In the genomic region with DNA sequence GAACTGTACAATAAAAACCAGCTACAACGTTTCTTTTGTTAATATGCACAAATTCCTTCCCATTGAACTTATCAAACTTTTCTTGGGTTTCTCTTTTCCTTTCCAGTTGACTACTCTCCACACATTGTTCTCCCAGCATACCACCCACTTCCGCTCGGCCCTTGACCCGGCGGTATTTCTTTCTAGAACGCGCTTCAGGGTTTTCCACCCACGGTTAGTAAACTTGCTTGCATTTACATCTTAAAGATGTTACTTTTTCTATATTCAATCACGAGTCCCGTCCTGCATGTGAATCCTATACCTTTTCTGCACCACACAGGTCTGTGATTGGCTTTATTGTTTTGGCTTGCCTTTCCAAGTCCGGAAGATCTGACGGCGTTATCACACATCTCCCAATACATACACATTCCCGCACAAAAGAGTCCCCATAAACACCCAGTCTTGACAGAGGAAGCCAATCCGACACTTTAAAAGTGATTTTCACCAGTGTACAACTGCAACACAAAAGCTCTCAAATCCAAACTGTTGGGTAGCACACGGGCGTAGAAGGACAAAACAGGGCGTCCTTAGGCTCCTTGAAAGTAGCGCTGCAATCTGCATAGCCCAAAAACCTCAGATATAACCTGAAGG, we compare ENCODE assay signal across 8 mouse cellular contexts. TPM values are rescaled to one million over a fixed set of nuclear protein-coding genes. Genes with fewer than 3 reads are reported as not detected.
DNase-seq lines count a peak whose midpoint lies in the region; ATAC-seq and TF ChIP-seq lines count a peak whose summit lies in the region.

No protein-coding gene starts in this region.

- ATAC-seq in limb, embryonic 14.5 days (ENCODE audit: low FRiP score, low read depth): no peak
- peak; percentile 43 for ATAC-seq in midbrain, embryonic 16.5 days

- H3K9me3 ChIP-seq in embryonic facial prominence, embryonic 10.5 days: no peaks in the 10 kb centered on the region
- H3K9me3 ChIP-seq in limb, embryonic 14.5 days (ENCODE audit: control insufficient read depth, low read length): no peaks in the 10 kb centered on the region
- H3K9me3 ChIP-seq in midbrain, embryonic 16.5 days (replicated peaks; ENCODE audit: control insufficient read depth, low read length, poor library complexity, severe bottlenecking): no peaks in the 10 kb centered on the region

- H3K9ac ChIP-seq in limb, embryonic 14.5 days (ENCODE audit: low read depth, low read length, severe bottlenecking): peak overlapping the region; percentile 89
- peak overlapping the region; percentile 60 for H3K9ac ChIP-seq in midbrain, embryonic 16.5 days (ENCODE audit: low read depth, low read length)

- WGBS in embryonic facial prominence, embryonic 10.5 days: under 1% methylated on average over 19 of the region's 19 CpGs
- under 1% methylated on average over 19 of the region's 19 CpGs for WGBS in limb, embryonic 14.5 days
- under 1% methylated on average over 19 of the region's 19 CpGs for WGBS in midbrain, embryonic 16.5 days
- under 1% methylated on average over 19 of the region's 19 CpGs for WGBS in spleen, adult 2 months

- H3K27ac ChIP-seq in embryonic facial prominence, embryonic 10.5 days (replicated peaks): peak overlapping the region; percentile 96
- H3K27ac ChIP-seq in limb, embryonic 14.5 days (replicated peaks; ENCODE audit: low read depth, low read length): peak overlapping the region; percentile 77
- H3K27ac ChIP-seq in midbrain, embryonic 16.5 days (ENCODE audit: low read length): peak overlapping the region; percentile 92
- H3K27ac ChIP-seq in spleen, adult 2 months (ENCODE audit: insufficient read depth, low read length): peak overlapping the region; percentile 92

- H3K4me2 ChIP-seq in limb, embryonic 14.5 days (replicated peaks; ENCODE audit: low read depth, low read length, severe bottlenecking): peak overlapping the region; percentile 63
- H3K4me2 ChIP-seq in midbrain, embryonic 16.5 days (ENCODE audit: low read length): peak overlapping the region; percentile 73

- TF ChIP-seq POLR2A in limb, embryonic 14.5 days (IDR thresholded peaks at IDR 0.05; ENCODE audit: borderline replicate concordance, extremely low read depth, insufficient read depth, insufficient read length): no peak
- TF ChIP-seq POLR2A in spleen, adult 2 months (IDR thresholded peaks at IDR 0.05; ENCODE audit: low read depth, low read length): no peak

- no peak for TF ChIP-seq CTCF in spleen, adult 2 months (IDR thresholded peaks at IDR 0.05; ENCODE audit: extremely low read depth, insufficient read depth, insufficient read length, insufficient replicate concordance)

- peaks cover 14% of the 10 kb centered on the region for H3K36me3 ChIP-seq in embryonic facial prominence, embryonic 10.5 days (replicated peaks)
- H3K36me3 ChIP-seq in limb, embryonic 14.5 days (ENCODE audit: control insufficient read depth, insufficient read depth, low read length): no peaks in the 10 kb centered on the region
- H3K36me3 ChIP-seq in midbrain, embryonic 16.5 days (ENCODE audit: control insufficient read depth, insufficient read depth, low read length): no peaks in the 10 kb centered on the region
- no peaks in the 10 kb centered on the region for H3K36me3 ChIP-seq in spleen, adult 2 months (ENCODE audit: control insufficient read depth, insufficient read depth, low read length)

- peak; percentile 47 for DNase-seq in 3134 (ENCODE audit: extremely low read depth, insufficient read length, low spot score)
- DNase-seq in adrenal gland, postnatal 14 days: peak; percentile 86
- DNase-seq in embryonic facial prominence, embryonic 10.5 days (ENCODE audit: low spot score): peak; percentile 75
- peak; percentile 97 for DNase-seq in heart, adult 11 months
- peak; percentile 63 for DNase-seq in kidney, adult 11 months
- DNase-seq in limb, embryonic 14.5 days (ENCODE audit: low spot score): peak; percentile 58
- DNase-seq in spleen, adult 2 months (ENCODE audit: low read depth in 1 of 2, low spot score in 2 of 2): peak; percentile 74 to 75

- peak overlapping the region; percentile 94 for H3K4me3 ChIP-seq in embryonic facial prominence, embryonic 10.5 days
- peak overlapping the region; percentile 85 for H3K4me3 ChIP-seq in limb, embryonic 14.5 days (replicated peaks; ENCODE audit: low read length)
- peak overlapping the region; percentile 86 for H3K4me3 ChIP-seq in midbrain, embryonic 16.5 days (ENCODE audit: low read depth, low read length)
- H3K4me3 ChIP-seq in spleen, adult 2 months (ENCODE audit: extremely low read depth, insufficient read depth, insufficient read length): peak overlapping the region; percentile 88

- no peaks in the 10 kb centered on the region for H3K27me3 ChIP-seq in embryonic facial prominence, embryonic 10.5 days (replicated peaks; ENCODE audit: low read depth, poor library complexity, severe bottlenecking)
- H3K27me3 ChIP-seq in limb, embryonic 14.5 days (ENCODE audit: control insufficient read depth, insufficient read depth, low read length): no peaks in the 10 kb centered on the region
- H3K27me3 ChIP-seq in midbrain, embryonic 16.5 days (ENCODE audit: control insufficient read depth, insufficient read depth, low read depth, low read length): no peaks in the 10 kb centered on the region
- H3K27me3 ChIP-seq in spleen, adult 2 months (ENCODE audit: control insufficient read depth, insufficient read depth, low read length): no peaks in the 10 kb centered on the region

- peaks cover 18% of the 10 kb centered on the region for H3K4me1 ChIP-seq in embryonic facial prominence, embryonic 10.5 days
- peaks cover 14% of the 10 kb centered on the region for H3K4me1 ChIP-seq in limb, embryonic 14.5 days (ENCODE audit: control insufficient read depth, insufficient read depth, low read length)
- peaks cover 26% of the 10 kb centered on the region for H3K4me1 ChIP-seq in midbrain, embryonic 16.5 days (ENCODE audit: control insufficient read depth, insufficient read depth, low read length)
- peaks cover 2% of the 10 kb centered on the region; the same call in 1 of the 2 replicates for H3K4me1 ChIP-seq in spleen, adult 2 months (ENCODE audit: control insufficient read depth, insufficient read depth, insufficient read length)

RNA-seq across cellular contexts. Expression of a gene that starts 0.6 kb away (rescaled TPM):
- 46.3 and 50.9 TPM in 2 replicates for total RNA-seq in adrenal gland, postnatal 14 days (2021)
- 94.7 and 95.3 TPM in 2 replicates for polyA plus RNA-seq in embryonic facial prominence, embryonic 10.5 days (2016; fragmentation: Nextera tagmentation; extraction: Ambion mirVana)
- polyA plus RNA-seq in limb, embryonic 14.5 days (2012; rRNA removed): 48.5 and 50.5 TPM in 2 replicates
- polyA plus RNA-seq in limb, embryonic 14.5 days (2014; fragmentation: Nextera tagmentation; extraction: Ambion mirVana): 47.8 and 53.3 TPM in 2 replicates
- 109 and 134 TPM in 2 replicates for polyA plus RNA-seq in midbrain, embryonic 16.5 days (2015; fragmentation: Nextera tagmentation; extraction: Ambion mirVana)
- 14.8 and 18.0 TPM in 2 replicates for polyA plus RNA-seq in spleen, adult 2 months (2012; rRNA removed)

Comparison
In these comparisons a context has a peak if more than half of its experiments do, and no peak if none do; other contexts are left out.
1. DNase-seq: peak in every context shown above with its lines; median percentile 97 in heart, adult 11 months; 86 in adrenal gland, postnatal 14 days; 75 in embryonic facial prominence, embryonic 10.5 days; 74 in spleen, adult 2 months; 63 in kidney, adult 11 months; 58 in limb, embryonic 14.5 days; 47 in 3134.